Mouse (Mus musculus) granulocyte monocyte progenitor cell, adult 5-6 weeks (primary cell): ENCODE data around the gene Galnt2. TPM values are rescaled to one million over a fixed set of nuclear protein-coding genes. Genes with fewer than 3 reads are reported as not detected.
A peak's percentile ranks its signal among the peaks of the same experiment; 100 is the strongest.

Experiments used
- ATAC-seq: replicated peaks from 2 replicates; pipeline ENCODE4 v1.8.0; 2016; ENCODE audit warnings: mild to moderate bottlenecking, moderate TSS enrichment, inconsistent platforms; ENCODE audit not compliant: poor library complexity, severe bottlenecking
- total RNA-seq, 2 experiments: library from RNA; stranded (forward) in 1 of 2; stranded (reverse) in 1 of 2; fragments of 200-712, 200-1000 nt in 1 of 2; fragments of >200 nt in 1 of 2; fragmentation: Nextera tagmentation in 1 of 2; gene quantifications; 2 replicates each; pipeline ENCODE4 v1.2.3; 2014 to 2017

Galnt2 gene
- total RNA-seq, 2 experiments from 2014 or later: 20.4 to 25.6 TPM

- ATAC-seq: no peak
Measured at GRCm38 (mm10) chr8:124267206-124267605, 36.0 kb downstream of the Galnt2 start.

GRCm38 (mm10) chr8:124270504-124270903 is 39.3 kb downstream of the Galnt2 start:
- no peak for ATAC-seq

GRCm38 (mm10) chr8:124270904-124271303 is 39.7 kb downstream of the Galnt2 start:
- ATAC-seq: peak; percentile 42

GRCm38 (mm10) chr8:124271518-124271917 is 40.3 kb downstream of the Galnt2 start:
- peak; percentile 36 for ATAC-seq

- no peak for ATAC-seq
Measured at GRCm38 (mm10) chr8:124272792-124273191, 41.6 kb downstream of the Galnt2 start.

- peak; percentile 38 for ATAC-seq
Measured at GRCm38 (mm10) chr8:124273606-124274218, 42.5 kb downstream of the Galnt2 start.

GRCm38 (mm10) chr8:124274441-124275120 is 43.4 kb downstream of the Galnt2 start:
- no peak; the same call in 1 of the 2 replicates for ATAC-seq

- no peak for ATAC-seq
Measured at GRCm38 (mm10) chr8:124275377-124276071, 44.3 kb downstream of the Galnt2 start.

GRCm38 (mm10) chr8:124277951-124278910 is 47.0 kb downstream of the Galnt2 start:
- ATAC-seq: no peak

- ATAC-seq: no peak
Measured at GRCm38 (mm10) chr8:124278956-124279689, 47.9 kb downstream of the Galnt2 start.

GRCm38 (mm10) chr8:124279690-124279985 is 48.4 kb downstream of the Galnt2 start:
- no peak for ATAC-seq

- ATAC-seq: peak; percentile 51
Measured at GRCm38 (mm10) chr8:124281700-124282541, 50.7 kb downstream of the Galnt2 start.

GRCm38 (mm10) chr8:124282878-124283630 is 51.9 kb downstream of the Galnt2 start:
- no peak for ATAC-seq

- no peak for ATAC-seq
Measured at GRCm38 (mm10) chr8:124283644-124284332, 52.6 kb downstream of the Galnt2 start.

GRCm38 (mm10) chr8:124284333-124284711 is 53.1 kb downstream of the Galnt2 start:
- ATAC-seq: no peak

- ATAC-seq: no peak
Measured at GRCm38 (mm10) chr8:124284984-124285576, 53.9 kb downstream of the Galnt2 start.

- ATAC-seq: no peak
Measured at GRCm38 (mm10) chr8:124286461-124287124, 55.4 kb downstream of the Galnt2 start.
